Mouse (Mus musculus) hindbrain, embryonic 12.5 days (tissue): ENCODE measurements around the gene Cog5. TPM values are rescaled to one million over a fixed set of nuclear protein-coding genes. Genes with fewer than 3 reads are reported as not detected.
A peak's percentile ranks its signal among the peaks of the same experiment; 100 is the strongest.

Source experiments
- ATAC-seq: fragments of 200-750 bp; cut with Nextera tagmentation; 2 replicates; pipeline ENCODE4 v1.8.0; 2017; ENCODE audit warnings: moderate TSS enrichment; ENCODE audit not compliant: low FRiP score
- H3K27ac ChIP-seq: fragments of 300-500 bp; sonication (generic); 2 replicates; pipeline ENCODE4 v1.5.1; 2016; ENCODE audit warnings: mild to moderate bottlenecking
- H3K27me3 ChIP-seq: fragments of 300-500 bp; sonication (generic); 2 replicates; pipeline ENCODE4 v1.6.1; 2016; ENCODE audit warnings: mild to moderate bottlenecking
- H3K36me3 ChIP-seq: fragments of 300-500 bp; sonication (generic); 2 replicates; pipeline ENCODE4 v1.6.1; 2016; ENCODE audit warnings: mild to moderate bottlenecking
- H3K4me1 ChIP-seq: fragments of 300-500 bp; sonication (generic); 2 replicates; pipeline ENCODE4 v1.6.1; 2016
- H3K4me2 ChIP-seq: fragments of 300-500 bp; sonication (generic); replicated peaks from 2 replicates; pipeline ENCODE4 v1.6.1; 2016; ENCODE audit warnings: mild to moderate bottlenecking
- H3K4me3 ChIP-seq: fragments of 300-500 bp; sonication (generic); 2 replicates; pipeline ENCODE4 v1.5.1; 2016; ENCODE audit warnings: mild to moderate bottlenecking
- H3K9ac ChIP-seq: fragments of 300-500 bp; sonication (generic); 2 replicates; pipeline ENCODE4 v1.6.1; 2016; ENCODE audit warnings: mild to moderate bottlenecking, moderate library complexity
- H3K9me3 ChIP-seq: fragments of 300-500 bp; sonication (generic); replicated peaks from 2 replicates; pipeline ENCODE4 v1.6.1; 2016; ENCODE audit warnings: mild to moderate bottlenecking
- WGBS: fragments of 180-500 bp; shearing (Covaris S2); methylation state at CpG from one replicate; pipeline ENCODE4 v1.1.7; 2016; 5-methylcytosine and 5-hydroxymethylcytosine counted together
- polyA plus RNA-seq: library from polyadenylated mRNA; unstranded; fragments of >200 nt; fragmentation: Nextera tagmentation; extraction: Ambion mirVana; gene quantifications from 2 replicates; pipeline ENCODE4 v1.2.1, GENCODE M21; 2016

The Cog5 gene
- polyA plus RNA-seq, 1 experiment from 2014 or later = 38.1 TPM

DNA sequence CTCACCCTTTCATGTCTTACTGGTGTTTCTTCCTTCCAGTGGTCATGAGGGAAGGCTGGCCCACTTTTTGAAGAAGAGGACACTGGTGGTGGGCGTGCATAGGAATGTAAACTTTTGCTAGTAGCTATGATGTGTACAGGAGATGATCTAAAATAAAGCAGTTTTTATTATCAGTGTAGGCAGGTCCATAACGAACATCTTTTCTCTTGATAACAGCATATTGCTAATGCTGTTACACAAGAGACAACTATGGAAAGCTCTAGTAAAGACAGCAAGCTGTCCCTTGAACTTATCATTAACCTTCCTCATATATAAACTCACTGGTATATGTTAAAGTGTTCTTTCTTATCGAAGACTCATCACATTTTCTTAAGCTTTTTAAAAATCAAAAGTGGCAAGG lies 282.9 kb downstream of the Cog5 start:
- Histone ChIP-seq H3K36me3 (peaks cover 66% of the 10 kb centered on the region), H3K4me3 (no peak overlapping the region), H3K9me3 (no peaks in the 10 kb centered on the region), H3K4me1 (no peaks in the 10 kb centered on the region), H3K4me2 (no peak overlapping the region), H3K9ac (no peak overlapping the region), H3K27ac (no peak overlapping the region), H3K27me3 (no peaks in the 10 kb centered on the region)
- WGBS = 90% methylated on average over 3 of the region's 3 CpGs
- ATAC-seq = no peak

DNA sequence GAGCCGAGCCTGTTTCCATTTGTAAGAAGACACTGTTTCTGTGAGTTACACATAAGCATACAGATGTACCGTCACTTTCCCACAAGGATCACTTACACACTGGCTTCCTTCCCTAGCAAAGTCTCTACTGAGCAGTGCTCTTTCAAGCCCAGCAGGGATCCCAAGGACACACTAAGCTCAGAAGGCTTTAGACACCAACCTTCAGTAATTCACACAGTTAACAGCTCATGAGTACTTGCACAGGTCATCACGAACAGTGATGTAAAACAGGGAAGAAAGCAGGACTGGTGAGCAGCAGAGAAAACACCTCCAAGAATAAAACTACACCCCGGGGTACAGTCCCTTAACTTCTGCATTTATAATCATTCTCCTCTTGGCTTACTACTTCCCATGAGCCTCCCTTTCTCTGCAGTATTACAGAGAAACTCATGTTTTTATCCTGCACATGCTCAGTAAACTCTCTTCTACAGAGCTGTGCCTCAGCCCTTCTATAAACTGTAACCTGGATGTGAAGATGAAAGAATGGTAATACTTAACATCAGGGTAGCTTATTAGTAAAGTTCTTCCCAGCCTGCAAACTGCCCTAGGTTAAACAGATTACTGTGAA lies 283.8 kb downstream of the Cog5 start:
- H3K27ac ChIP-seq = no peak overlapping the region
- no peaks in the 10 kb centered on the region for H3K4me1 ChIP-seq
- 88% methylated on average over 4 of the region's 4 CpGs for WGBS
- no peak for ATAC-seq
- no peak overlapping the region for H3K4me2 ChIP-seq
- H3K27me3 ChIP-seq = no peaks in the 10 kb centered on the region
- no peak overlapping the region for H3K9ac ChIP-seq
- peaks cover 70% of the 10 kb centered on the region for H3K36me3 ChIP-seq
- H3K4me3 ChIP-seq = no peak overlapping the region
- no peaks in the 10 kb centered on the region for H3K9me3 ChIP-seq

DNA sequence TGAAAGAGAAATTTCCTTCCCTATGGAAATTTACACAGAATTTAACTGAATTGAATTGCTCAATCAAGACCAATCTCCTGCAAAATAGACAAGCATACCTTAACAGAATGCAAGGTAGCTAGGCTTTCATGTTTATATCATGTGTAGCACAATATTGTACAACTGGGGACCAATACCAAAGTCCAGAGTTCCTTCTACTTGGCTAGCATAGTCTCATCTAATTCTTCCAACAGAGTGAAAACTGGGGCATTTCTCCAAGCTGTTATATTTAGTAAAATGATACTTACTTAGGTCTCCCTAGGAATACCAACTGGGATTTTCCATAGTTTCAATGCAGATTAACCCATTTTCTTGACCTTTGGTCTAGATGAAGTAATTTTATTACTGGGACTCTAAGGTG lies 284.4 kb downstream of the Cog5 start:
- H3K27me3 ChIP-seq = no peaks in the 10 kb centered on the region
- H3K4me2 ChIP-seq = no peak overlapping the region
- H3K4me3 ChIP-seq = no peak overlapping the region
- H3K9ac ChIP-seq = no peak overlapping the region
- H3K36me3 ChIP-seq = peaks cover 75% of the 10 kb centered on the region
- no peak for ATAC-seq
- no peaks in the 10 kb centered on the region for H3K4me1 ChIP-seq
- H3K27ac ChIP-seq = no peak overlapping the region
- H3K9me3 ChIP-seq = no peaks in the 10 kb centered on the region

DNA sequence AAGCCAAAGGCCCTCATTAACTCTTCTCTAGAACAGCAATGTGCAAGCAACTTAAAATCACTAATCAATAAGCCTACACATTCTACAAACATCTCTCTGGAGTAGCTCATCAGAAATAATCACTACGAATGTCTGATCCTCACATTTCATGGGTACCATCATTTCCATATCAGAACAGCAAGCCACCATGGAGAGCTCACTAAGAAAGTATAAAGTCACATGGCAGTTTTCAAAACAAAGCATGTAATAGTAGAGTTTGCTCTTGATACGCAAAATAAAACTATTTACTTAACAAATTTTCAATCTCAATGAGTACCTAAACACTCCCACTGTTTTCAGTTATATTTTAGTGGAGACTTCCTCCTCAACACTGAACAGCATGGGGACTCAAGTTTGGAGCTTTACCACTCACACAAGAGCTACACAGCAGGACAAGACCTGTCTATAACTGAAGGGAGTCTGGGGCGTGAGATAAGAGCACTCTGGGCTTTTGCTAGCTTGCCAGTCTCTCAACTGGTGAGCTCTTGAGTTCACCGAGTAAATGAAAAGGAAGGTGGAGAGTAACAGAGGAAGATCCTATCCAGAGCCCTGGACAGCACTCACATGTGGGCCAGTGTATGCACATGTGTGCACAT lies 288.5 kb downstream of the Cog5 start:
- no peak overlapping the region for H3K4me2 ChIP-seq
- no peaks in the 10 kb centered on the region for H3K27me3 ChIP-seq
- ATAC-seq = no peak
- H3K4me1 ChIP-seq = no peaks in the 10 kb centered on the region
- H3K9ac ChIP-seq = no peak overlapping the region
- no peaks in the 10 kb centered on the region for H3K9me3 ChIP-seq
- WGBS = 94% methylated on average over 4 of the region's 4 CpGs
- no peak overlapping the region for H3K4me3 ChIP-seq
- peaks cover 42% of the 10 kb centered on the region for H3K36me3 ChIP-seq
- no peak overlapping the region for H3K27ac ChIP-seq

DNA sequence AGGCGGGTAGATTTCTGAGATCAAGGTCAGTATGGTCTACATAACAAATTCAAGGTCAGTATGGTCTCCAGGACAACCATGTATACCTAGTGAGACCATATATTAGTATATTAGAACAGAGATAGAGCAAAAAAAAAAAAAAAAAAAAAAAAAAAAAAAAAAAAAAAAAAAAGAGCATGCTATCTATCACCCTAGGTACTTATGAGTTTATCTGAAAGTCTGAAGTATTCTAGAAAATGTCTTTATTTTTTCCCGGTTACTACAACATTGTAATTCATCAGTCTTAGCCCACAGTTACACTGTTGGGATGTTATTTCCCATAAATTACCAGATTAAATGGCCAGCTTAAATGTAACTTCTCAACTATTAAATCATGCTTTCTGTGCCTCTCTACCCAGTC lies 289.7 kb downstream of the Cog5 start:
- whole genome bisulfite sequencing = 97% methylated on average over 2 of the region's 2 CpGs
- Histone ChIP-seq H3K4me2 (no peak overlapping the region), H3K36me3 (peaks cover 31% of the 10 kb centered on the region), H3K9me3 (no peaks in the 10 kb centered on the region), H3K9ac (no peak overlapping the region), H3K27me3 (no peaks in the 10 kb centered on the region), H3K4me3 (no peak overlapping the region), H3K27ac (no peak overlapping the region), H3K4me1 (no peaks in the 10 kb centered on the region)
- ATAC-seq = no peak

DNA sequence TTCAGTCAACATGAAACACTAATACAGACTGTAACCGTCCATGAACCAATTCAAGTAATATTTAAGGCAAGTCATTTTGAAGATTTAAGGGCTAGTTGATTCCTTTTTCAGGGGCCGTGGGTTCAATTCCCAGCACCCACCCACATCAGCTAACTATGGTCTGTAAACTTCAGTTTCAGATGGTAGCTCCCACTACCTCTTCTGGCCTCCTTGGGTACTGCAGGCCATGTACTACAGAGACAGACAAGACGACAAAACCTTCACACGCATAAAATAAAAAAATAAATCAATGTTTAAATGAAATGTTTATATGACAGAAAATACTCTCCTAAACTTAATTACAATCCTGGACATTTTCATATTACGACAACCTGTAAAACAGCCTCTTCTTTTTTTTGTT lies 292.8 kb downstream of the Cog5 start:
- Histone ChIP-seq H3K4me3 (no peak overlapping the region), H3K36me3 (peaks cover 14% of the 10 kb centered on the region), H3K9ac (no peak overlapping the region), H3K4me2 (no peak overlapping the region), H3K27me3 (no peaks in the 10 kb centered on the region), H3K27ac (no peak overlapping the region), H3K4me1 (no peaks in the 10 kb centered on the region), H3K9me3 (no peaks in the 10 kb centered on the region)
- 94% methylated on average over 5 of the region's 5 CpGs for WGBS
- ATAC-seq = no peak

DNA sequence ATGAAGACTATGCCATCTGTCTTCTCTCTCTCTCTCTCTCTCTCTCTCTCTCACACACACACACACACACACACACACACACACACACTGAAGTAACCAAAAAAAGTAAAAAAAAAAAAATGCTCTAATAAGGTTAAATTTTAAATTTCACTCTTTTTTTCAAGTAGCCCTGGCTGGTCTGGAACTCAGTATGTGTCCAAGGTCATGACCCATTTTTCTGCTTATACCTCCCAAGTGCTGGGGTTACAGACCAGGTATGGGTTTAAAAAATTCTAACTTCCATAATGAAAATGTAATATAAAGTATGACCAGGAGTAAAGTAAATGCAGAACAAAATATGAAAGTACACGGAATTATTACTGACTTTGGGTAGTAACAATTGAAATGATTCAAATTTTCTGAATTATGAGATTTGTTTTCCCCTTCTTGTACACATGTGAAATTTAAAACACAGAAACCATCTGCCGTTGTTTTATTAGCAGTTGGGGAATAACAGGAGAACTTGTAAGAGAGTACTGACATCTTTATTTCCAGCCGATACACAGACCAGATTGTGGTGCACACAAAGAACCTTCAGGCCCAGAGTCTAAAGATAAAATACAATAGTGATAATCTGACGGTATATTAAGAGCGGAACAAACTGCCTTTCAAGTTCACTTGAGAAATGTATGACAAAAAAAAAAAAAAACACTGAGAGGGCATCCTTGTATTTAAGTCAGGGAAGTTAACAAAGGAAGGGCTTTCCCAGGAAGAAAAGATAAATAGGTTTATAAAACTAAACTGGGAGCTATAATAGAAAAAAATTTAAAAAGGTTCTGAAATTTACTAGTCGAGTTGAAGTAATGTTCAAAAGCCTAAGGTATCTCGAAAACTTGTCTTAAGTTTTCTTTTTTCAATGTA lies 293.7 kb downstream of the Cog5 start:
- no peaks in the 10 kb centered on the region for H3K9me3 ChIP-seq
- H3K4me3 ChIP-seq = peak overlapping the region; percentile 91
- H3K9ac ChIP-seq = peak overlapping the region; percentile 96
- H3K36me3 ChIP-seq = peaks cover 6% of the 10 kb centered on the region
- ATAC-seq = no peak
- peak overlapping the region; percentile 48 for H3K4me2 ChIP-seq
- H3K27ac ChIP-seq = peak overlapping the region; percentile 99
- no peaks in the 10 kb centered on the region for H3K4me1 ChIP-seq
- no peaks in the 10 kb centered on the region for H3K27me3 ChIP-seq
- WGBS = 24% methylated on average over 7 of the region's 7 CpGs

DNA sequence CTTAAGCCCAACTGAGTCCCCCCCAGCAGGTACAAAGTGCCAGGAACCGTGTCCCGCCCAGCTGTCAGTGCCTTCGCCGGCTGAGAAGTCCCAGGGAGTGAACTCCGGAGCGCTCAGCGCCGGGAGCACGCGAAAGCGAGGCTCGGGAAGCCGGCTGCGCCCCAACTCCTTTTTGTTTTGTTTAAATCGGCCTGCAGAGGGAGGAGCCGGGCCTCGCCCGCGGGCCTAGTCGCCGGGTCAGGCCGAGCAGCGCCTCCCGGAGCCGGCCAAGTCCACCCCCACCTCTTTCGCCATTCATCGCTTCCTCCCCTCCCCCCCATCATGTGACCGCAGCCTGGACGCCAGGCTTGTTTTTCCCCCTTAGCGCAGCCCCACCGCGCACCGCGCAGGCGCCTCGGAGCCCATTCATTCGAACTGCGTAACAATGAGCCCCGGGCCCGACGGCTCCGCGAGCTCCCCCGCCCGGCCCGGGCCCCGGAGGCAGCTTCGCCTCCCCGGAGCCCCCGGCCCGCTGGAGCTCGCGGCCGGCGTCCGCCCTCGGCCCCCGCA lies 294.6 kb downstream of the Cog5 start:
- Histone ChIP-seq H3K9ac (peak overlapping the region; percentile 96), H3K4me1 (no peaks in the 10 kb centered on the region), H3K27me3 (no peaks in the 10 kb centered on the region), H3K27ac (peak overlapping the region; percentile 99), H3K36me3 (no peaks in the 10 kb centered on the region), H3K4me2 (peak overlapping the region; percentile 48), H3K9me3 (no peaks in the 10 kb centered on the region), H3K4me3 (peak overlapping the region; percentile 91)
- under 1% methylated on average over 54 of the region's 58 CpGs for WGBS
- ATAC-seq = peak; percentile 88

DNA sequence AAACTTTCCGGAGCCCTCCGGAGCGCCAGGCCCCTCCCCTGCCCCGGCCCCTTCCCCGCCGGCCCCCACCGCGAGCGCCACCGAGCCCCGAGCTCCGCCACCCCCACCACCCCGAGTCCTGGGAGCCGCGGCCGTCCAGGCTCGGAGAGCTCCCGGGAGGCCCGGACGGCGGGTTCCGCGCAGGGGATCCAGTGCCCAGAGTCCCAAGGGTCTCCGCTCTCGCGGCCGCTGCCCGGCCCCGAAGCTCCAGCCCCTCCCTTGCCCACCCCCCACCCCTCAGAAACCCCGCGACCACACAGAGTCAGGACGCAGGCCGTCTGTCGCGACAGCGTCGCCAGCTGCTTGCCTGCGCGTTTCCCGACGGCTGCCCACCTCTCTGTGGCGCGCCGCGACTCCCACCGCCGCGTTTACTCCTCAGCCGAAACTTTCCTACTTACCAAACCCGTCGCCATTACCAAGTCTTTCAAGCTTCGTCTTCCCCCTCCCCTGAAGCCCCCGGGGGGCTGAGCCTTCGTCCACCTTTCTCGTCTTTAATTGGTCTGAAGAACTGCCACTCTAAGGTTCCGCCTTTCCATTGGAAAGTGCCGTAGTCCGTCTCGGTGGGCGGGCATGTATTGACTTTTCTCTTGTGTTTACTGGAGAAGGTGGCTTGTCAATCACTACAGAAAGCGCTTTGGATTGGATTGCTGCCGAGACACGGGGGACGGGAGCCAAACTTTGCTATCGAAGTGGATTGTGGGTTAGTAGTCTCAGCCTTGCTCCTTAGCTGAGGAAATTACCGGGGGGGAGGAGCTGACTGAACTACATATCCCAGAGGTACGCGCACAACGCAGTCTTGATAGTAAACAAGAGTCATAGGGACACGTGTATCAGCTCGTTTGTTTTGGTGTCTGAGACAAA lies 295.3 kb downstream of the Cog5 start, which contains the start of gene Hbp1:
Gene Hbp1, minus strand, starts transcription at position 777 of the 900 bp plus-strand sequence.
- peak within 1 kb of the TSS; percentile 91 for H3K4me3 ChIP-seq
- H3K9ac ChIP-seq = peak within 1 kb of the TSS; percentile 96
- H3K4me2 ChIP-seq = peak within 1 kb of the TSS; percentile 57
- no peaks in the 10 kb centered on the region for H3K4me1 ChIP-seq
- H3K9me3 ChIP-seq = no peaks in the 10 kb centered on the region
- peak; percentile 96 for ATAC-seq
- H3K36me3 ChIP-seq = no peaks in the 10 kb centered on the region
- no peaks in the 10 kb centered on the region for H3K27me3 ChIP-seq
- peak within 1 kb of the TSS; percentile 99 for H3K27ac ChIP-seq
- WGBS = under 1% methylated on average over 60 of the region's 71 CpGs

DNA sequence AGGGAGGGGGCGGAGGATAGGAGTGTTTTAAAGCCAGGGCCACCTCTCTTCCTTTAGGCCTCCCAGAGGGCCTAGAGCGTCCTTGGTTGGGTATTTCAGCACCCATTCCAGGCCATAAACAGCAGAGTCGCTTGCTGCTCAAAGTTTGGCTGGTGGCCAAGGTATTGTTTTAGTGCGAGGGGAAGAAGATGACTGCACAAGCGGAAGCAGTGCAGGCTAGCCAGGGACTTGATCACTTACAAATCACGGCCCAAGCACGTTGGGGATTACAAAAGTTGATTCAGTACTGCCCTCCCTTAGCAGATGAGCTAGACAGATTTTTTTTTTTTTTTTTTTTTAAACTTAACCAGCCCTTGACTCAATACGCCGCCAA lies 296.0 kb downstream of the Cog5 start:
- Histone ChIP-seq H3K4me2 (peak overlapping the region; percentile 57), H3K36me3 (no peaks in the 10 kb centered on the region), H3K27ac (peak overlapping the region; percentile 69), H3K9me3 (no peaks in the 10 kb centered on the region), H3K9ac (peak overlapping the region; percentile 5; the same call in 1 of the 2 replicates), H3K4me3 (peak overlapping the region; percentile 91), H3K27me3 (no peaks in the 10 kb centered on the region), H3K4me1 (no peaks in the 10 kb centered on the region)
- WGBS = 7% methylated on average over 9 of the region's 9 CpGs
- ATAC-seq = no peak

DNA sequence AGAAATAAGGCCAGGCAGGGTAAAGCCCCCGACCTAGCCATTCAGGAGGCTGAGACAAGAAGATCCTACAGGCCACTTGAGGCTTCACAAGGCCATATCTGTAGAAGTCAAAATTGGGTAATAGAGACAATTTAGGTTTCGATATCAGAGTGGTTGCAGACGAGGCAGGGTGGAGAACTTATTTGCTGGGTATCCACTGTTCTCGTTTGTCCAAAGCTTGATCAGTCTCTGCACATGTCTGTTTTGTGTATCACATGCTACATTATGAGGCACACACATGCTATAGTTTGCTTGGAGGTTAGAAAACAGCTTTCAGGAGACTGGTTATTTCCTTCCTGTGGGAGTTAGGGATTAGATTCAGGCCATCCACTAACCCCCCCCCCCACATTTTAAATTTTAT lies 301.2 kb downstream of the Cog5 start:
- no peak overlapping the region for H3K9ac ChIP-seq
- H3K27ac ChIP-seq = no peak overlapping the region
- H3K9me3 ChIP-seq = no peaks in the 10 kb centered on the region
- H3K4me1 ChIP-seq = no peaks in the 10 kb centered on the region
- H3K36me3 ChIP-seq = no peaks in the 10 kb centered on the region
- 91% methylated on average over 4 of the region's 4 CpGs for WGBS
- no peak overlapping the region for H3K4me3 ChIP-seq
- no peak for ATAC-seq
- H3K27me3 ChIP-seq = no peaks in the 10 kb centered on the region
- H3K4me2 ChIP-seq = no peak overlapping the region
